Mouse (Mus musculus) central nervous system, embryonic 11.5 days (tissue): ENCODE results near the gene Csrnp2. TPM values are rescaled to one million over a fixed set of nuclear protein-coding genes. Genes with fewer than 3 reads are reported as not detected.

Source experiments
- polyA plus RNA-seq: library from polyadenylated mRNA; depleted of rRNA; stranded (reverse); fragments of >200 nt; gene quantifications from 2 replicates; pipeline ENCODE4 v1.2.3, GENCODE M21; 2012; rRNA removed

Csrnp2 gene
- 21.6 TPM in 2 replicates for polyA plus RNA-seq

DNA sequence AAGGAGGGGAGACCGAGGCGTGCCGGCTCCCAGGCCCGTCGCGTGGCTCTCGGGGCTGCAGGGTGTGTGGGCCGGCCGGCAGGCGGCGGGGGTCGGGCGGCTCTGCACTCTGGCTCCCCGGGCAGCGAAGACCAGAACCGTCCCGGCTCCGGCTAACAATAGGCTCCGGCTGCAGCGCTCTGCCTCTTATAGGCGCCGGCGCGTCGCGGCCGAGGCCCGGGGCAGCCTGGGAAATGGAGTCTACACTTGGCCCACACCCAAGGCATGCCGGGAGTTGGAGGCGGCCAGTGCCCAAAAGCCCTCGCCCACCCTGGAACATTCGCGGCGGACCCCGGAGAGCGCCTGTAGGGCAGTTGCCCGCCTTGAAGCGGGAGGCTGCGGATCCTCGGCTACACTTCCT lies at the start of gene Csrnp2:
Gene Csrnp2, minus strand, starts transcription at position 387 of the 400 bp plus-strand sequence.

DNA sequence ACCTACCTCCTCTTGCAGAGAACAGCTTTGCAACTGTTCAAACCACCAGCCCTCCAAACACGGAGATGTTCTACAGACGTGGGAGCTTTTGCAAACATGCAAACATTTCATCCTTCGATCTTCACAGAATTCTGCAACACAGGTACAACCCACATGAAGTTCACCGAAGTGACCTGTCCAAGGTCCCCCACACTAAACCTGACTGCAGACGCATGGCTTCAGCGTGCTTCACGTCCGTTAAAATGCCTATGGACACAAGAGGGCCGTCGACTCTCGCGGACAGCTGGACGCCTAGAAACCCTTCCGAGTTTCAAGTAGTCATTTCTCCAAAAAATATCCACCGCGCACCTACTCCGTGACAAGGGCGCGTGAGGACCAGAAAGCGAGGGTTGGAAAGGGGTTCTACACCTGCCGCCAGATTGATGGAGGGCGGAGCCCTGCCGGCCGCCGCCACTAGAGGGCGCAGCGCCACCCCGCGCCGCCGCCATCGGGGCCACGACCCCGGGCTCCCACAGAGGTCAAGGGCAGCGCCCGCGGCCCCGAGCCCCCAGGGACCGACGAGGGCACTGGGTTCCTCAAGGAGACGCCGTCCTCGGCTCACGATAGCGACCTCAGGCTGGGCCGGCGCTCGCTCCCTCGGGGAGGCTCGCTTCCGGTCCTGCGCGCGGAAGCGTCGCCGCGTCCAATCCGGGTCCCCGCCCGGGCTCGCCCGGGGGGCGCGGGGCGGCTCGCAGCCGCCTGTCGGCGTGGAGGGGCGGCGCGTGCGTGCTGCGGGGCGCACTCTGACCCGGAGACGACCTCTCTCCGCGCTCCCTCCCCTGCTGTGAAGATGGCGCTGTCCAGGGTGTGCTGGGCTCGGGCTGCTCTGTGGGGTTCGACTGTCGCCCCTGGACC lies 26.7 kb downstream of the Csrnp2 start, which contains the start of gene Letmd1:
Gene Letmd1, plus strand, starts transcription at position 729 of the 894 bp plus-strand sequence.

Other genes starting within 250 kb of the Csrnp2 start
- gene Tmprss12, start 214.7 kb downstream of the Csrnp2 start, polyA plus RNA-seq = not detected in 2 replicates
- 11.7 and 16.6 TPM in 2 replicates for gene Mettl7a1, start 191.3 kb downstream of the Csrnp2 start, polyA plus RNA-seq
- gene Mettl7a3, start 160.6 kb downstream of the Csrnp2 start, polyA plus RNA-seq = 0.06 and 0.16 TPM in 2 replicates
- gene Methig1, start 142.3 kb downstream of the Csrnp2 start, polyA plus RNA-seq = 0.09 TPM in 1 of 2 replicates, not detected in the other
- not detected in 2 replicates for gene Mettl7a2, start 142.3 kb downstream of the Csrnp2 start, polyA plus RNA-seq
- 0.12 TPM in 1 of 2 replicates, not detected in the other for gene Higd1c, start 130.9 kb downstream of the Csrnp2 start, polyA plus RNA-seq
- gene Gm5475, start 73.3 kb downstream of the Csrnp2 start, polyA plus RNA-seq = not detected in 2 replicates
- gene Slc11a2, start 70.4 kb downstream of the Csrnp2 start, polyA plus RNA-seq = 23.9 and 31.8 TPM in 2 replicates
- gene Letmd1, start 26.5 kb downstream of the Csrnp2 start, polyA plus RNA-seq = 44.8 and 63.6 TPM in 2 replicates
- 32.7 and 34.2 TPM in 2 replicates for gene Tfcp2, start 56.5 kb upstream of the Csrnp2 start, polyA plus RNA-seq
- 36.6 and 44.5 TPM in 2 replicates for gene Pou6f1, start 104.5 kb upstream of the Csrnp2 start, polyA plus RNA-seq
- 65.3 and 147 TPM in 2 replicates for gene Dazap2, start 119.9 kb upstream of the Csrnp2 start, polyA plus RNA-seq
- 4.6 and 4.7 TPM in 2 replicates for gene Smagp, start 141.5 kb upstream of the Csrnp2 start, polyA plus RNA-seq
- 3.7 and 4.9 TPM in 2 replicates for gene Bin2, start 174.1 kb upstream of the Csrnp2 start, polyA plus RNA-seq
- 1.2 and 1.5 TPM in 2 replicates for gene Cela1, start 192.4 kb upstream of the Csrnp2 start, polyA plus RNA-seq
- 0.10 and 0.17 TPM in 2 replicates for gene Galnt6, start 233.9 kb upstream of the Csrnp2 start, polyA plus RNA-seq